Mouse (Mus musculus) frontal cortex, postnatal 25 days (tissue): Measurements from ENCODE around the gene Atg4a.

Experiments
- DNase-seq, 2 experiments: peaks; one replicate each; pipeline ENCODE4 v3.0.0; 2022; ENCODE audit warnings: low spot score in 2 of 2

Atg4a gene

GRCm38 (mm10) chrX:141158160-141158559 lies 201.5 kb downstream of the Atg4a start:
- no peak for DNase-seq

GRCm38 (mm10) chrX:141160371-141160770 lies 203.7 kb downstream of the Atg4a start:
- no peak for DNase-seq

- DNase-seq: no peak
Observed at GRCm38 (mm10) chrX:141165067-141165466, 208.4 kb downstream of the Atg4a start.

GRCm38 (mm10) chrX:141175353-141175752 lies 218.6 kb downstream of the Atg4a start:
- peak; percentile 5 to 35 for DNase-seq

GRCm38 (mm10) chrX:141195036-141195435 lies 238.3 kb downstream of the Atg4a start:
- no peak for DNase-seq

- DNase-seq: no peak
Observed at GRCm38 (mm10) chrX:141198993-141199392, 242.3 kb downstream of the Atg4a start.

GRCm38 (mm10) chrX:141212802-141213201 lies 256.1 kb downstream of the Atg4a start:
- peak; percentile 13 to 19 for DNase-seq
